Mouse (Mus musculus) kidney, embryonic 14.5 days (tissue): ENCODE measurements at regions not wholly inside any gene's neighbourhood (a gene's known extent, or its start where the extent isn't known, plus 50 kb on each side); places are given as distances from the start of the nearest gene placed in this dataset.
"Not testable (repeated sequence)": the region's sequence is repeated elsewhere in the genome, so short reads cannot be mapped to it uniquely, and the experiment has no call there.

ENCODE experiments used
- ATAC-seq: fragments of 200-750 bp; cut with Nextera tagmentation; 2 replicates; pipeline ENCODE4 v1.8.0; 2017; ENCODE audit warnings: moderate number of reproducible peaks, mild to moderate bottlenecking, moderate TSS enrichment, moderate library complexity; ENCODE audit not compliant: low FRiP score, low TSS enrichment
- H3K27ac ChIP-seq: fragments of 300-500 bp; sonication (generic); 2 replicates; pipeline ENCODE4 v1.5.1; 2014; ENCODE audit warnings: low read depth, mild to moderate bottlenecking, low read length, moderate library complexity, mixed read lengths
- H3K27me3 ChIP-seq: fragments of 300-500 bp; sonication (generic); 2 replicates; pipeline ENCODE4 v1.6.1; 2014; ENCODE audit warnings: mild to moderate bottlenecking, low read length; ENCODE audit not compliant: control insufficient read depth, insufficient read depth
- H3K36me3 ChIP-seq: fragments of 300-500 bp; sonication (generic); 2 replicates; pipeline ENCODE4 v1.6.1; 2014; ENCODE audit warnings: low read length, mixed read lengths; ENCODE audit not compliant: control insufficient read depth, insufficient read depth
- H3K4me1 ChIP-seq: fragments of 300-500 bp; sonication (generic); 2 replicates; pipeline ENCODE4 v1.6.1; 2014; ENCODE audit warnings: low read length, mixed read lengths; ENCODE audit not compliant: control insufficient read depth, insufficient read depth
- H3K4me2 ChIP-seq: fragments of 300-500 bp; sonication (generic); replicated peaks from 2 replicates; pipeline ENCODE4 v1.6.1; 2014; ENCODE audit warnings: low read depth, mild to moderate bottlenecking, low read length
- H3K4me3 ChIP-seq: fragments of 300-500 bp; sonication (generic); 2 replicates; pipeline ENCODE4 v1.5.1; 2014; ENCODE audit warnings: mild to moderate bottlenecking, low read length
- H3K9ac ChIP-seq: fragments of 300-500 bp; sonication (generic); 2 replicates; pipeline ENCODE4 v1.6.1; 2014; ENCODE audit warnings: low read depth, mild to moderate bottlenecking, low read length, moderate library complexity
- H3K9me3 ChIP-seq: fragments of 300-500 bp; sonication (generic); 2 replicates; pipeline ENCODE4 v1.6.1; 2016; ENCODE audit warnings: low read length; ENCODE audit not compliant: control insufficient read depth
- WGBS: fragments of 180-500 bp; shearing (Covaris S2); extraction: QIAGEN DNeasy Blood & Tissue Kit; methylation state at CpG from one replicate; pipeline ENCODE4 v1.1.7; 2014; 5-methylcytosine and 5-hydroxymethylcytosine counted together

DNA sequence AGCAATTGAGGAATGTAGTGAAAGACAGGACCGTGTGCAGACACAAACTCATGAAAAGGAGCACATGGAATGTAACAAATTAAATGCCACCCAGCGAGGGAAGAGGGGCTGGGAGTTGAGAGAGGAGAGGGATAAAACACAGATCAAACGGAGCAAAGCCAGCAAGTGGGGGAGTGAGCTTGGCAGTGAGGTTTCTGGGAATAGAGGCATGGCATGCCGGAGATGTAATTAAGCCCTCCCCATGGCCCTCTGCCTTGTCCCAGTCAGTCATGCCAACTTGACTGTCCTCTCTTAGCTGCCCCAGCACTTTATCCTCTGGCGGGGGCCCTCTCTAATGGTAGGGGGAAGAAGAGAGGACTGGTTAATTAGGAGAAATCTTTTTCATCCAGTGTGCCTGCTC, 141.9 kb downstream of the Spata19 start:
- Histone ChIP-seq H3K9ac (no peak overlapping the region), H3K4me3 (no peak overlapping the region), H3K27ac (no peak overlapping the region), H3K27me3 (no peaks in the 10 kb centered on the region), H3K4me1 (no peaks in the 10 kb centered on the region), H3K4me2 (no peak overlapping the region), H3K9me3 (no peaks in the 10 kb centered on the region), H3K36me3 (no peaks in the 10 kb centered on the region)
- WGBS, result 24% methylated on average over 5 of the region's 5 CpGs
- ATAC-seq, result peak; percentile 49; the same call in 1 of the 2 replicates

DNA sequence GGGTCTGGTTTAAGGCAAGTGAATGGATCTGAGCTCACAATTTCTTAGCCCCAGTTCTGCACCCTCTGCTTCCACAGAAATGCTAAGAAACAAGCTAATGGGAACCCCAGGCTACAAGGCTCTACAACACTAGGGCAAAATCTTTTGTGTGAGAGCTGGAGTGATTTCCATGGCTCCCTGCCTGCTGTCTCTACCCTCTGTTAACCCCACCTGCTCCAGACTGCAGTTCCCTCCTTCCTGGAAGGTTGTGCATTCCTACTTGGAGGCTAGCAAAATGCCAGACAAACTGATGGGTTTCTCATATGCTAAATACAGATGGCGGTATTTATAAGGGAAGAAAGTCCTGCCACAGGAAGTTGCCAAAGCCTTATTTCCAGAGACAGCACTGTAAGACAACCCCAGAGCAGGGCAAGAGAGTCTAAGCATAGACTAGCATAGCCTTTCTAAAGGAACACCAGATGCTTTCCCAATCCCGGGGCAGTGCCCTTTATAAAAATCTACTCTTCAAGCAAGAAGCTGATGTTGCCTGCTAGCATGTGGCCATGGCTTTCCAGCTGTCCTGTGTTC, 145.1 kb downstream of the Spata19 start:
- Histone ChIP-seq H3K4me3 (no peak overlapping the region), H3K9ac (no peak overlapping the region), H3K4me2 (no peak overlapping the region), H3K4me1 (no peaks in the 10 kb centered on the region), H3K27me3 (no peaks in the 10 kb centered on the region), H3K36me3 (no peaks in the 10 kb centered on the region), H3K27ac (no peak overlapping the region), H3K9me3 (no peaks in the 10 kb centered on the region)
- 83% methylated on average over 2 of the region's 2 CpGs for WGBS
- no peak for ATAC-seq

DNA sequence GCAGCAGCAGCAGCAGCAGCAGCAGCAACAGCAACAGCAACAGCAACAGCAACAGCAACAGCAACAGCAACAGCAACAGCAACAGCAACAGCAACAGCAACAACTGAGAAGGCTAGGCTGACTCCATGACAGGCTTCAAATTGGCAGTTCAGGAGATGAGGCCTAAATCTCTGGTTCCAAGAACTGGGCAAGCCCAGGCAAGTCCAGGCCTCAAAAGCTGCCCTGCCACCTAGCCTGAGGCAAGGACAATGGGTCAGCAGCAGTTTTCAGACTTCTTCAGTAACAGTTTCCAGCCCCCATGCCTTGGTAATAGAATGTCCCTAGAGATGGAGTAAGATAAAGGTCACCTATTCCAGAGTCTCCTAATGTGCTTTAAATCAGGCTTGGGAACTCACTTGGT, 158.1 kb downstream of the Spata19 start:
- not testable (repeated sequence) for ATAC-seq, H3K27ac ChIP-seq, H3K9ac ChIP-seq, H3K36me3 ChIP-seq, H3K27me3 ChIP-seq, H3K4me1 ChIP-seq, H3K4me2 ChIP-seq, H3K4me3 ChIP-seq, H3K9me3 ChIP-seq

DNA sequence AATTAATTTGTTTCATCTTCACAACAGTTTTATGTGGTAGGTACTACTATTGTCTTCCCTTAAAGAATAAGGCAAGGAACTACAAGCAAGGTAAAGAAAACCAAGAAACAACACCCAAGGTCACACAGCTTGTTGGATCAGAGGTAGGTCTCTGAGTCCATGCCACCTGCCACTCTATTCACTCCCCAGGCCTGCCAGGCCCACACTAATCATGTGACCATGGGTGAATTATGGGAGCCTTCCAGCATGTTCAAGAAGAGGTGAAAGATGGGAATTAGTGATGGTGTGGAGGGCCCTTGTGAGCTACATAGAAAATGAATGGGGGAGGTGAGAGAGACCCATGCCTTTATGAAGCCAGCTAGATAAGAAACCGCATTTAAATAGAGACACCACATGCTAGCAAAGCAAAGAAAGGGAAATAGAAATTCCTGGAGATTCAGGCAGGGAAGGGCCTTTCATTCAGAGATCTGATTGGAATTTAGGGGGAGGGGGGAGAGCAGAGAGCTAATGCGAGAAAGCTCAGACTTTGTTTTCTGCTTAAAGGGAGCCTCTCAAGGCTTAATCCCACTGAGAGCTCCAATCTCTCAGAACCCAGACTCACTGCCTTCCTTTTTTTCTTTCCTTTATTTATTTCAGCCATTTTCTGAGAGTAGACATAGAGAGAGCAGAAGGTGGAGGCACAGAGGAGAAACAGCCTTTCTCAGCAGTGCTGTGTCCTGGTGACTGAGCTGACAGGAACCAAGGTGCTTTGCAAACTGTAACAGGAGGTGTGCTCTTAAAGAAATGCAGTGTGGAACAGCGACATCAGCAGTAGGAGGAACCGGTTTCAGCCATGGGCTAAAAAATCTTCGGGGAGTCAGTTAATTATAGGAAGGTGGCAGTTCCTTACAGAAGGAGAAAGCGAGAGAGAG, 160.0 kb downstream of the Spata19 start:
- no peak overlapping the region for H3K9ac ChIP-seq
- H3K4me3 ChIP-seq, result no peak overlapping the region
- H3K4me1 ChIP-seq, result no peaks in the 10 kb centered on the region
- WGBS, result 27% methylated on average over 6 of the region's 6 CpGs
- H3K36me3 ChIP-seq, result no peaks in the 10 kb centered on the region
- no peak overlapping the region for H3K27ac ChIP-seq
- no peaks in the 10 kb centered on the region for H3K27me3 ChIP-seq
- ATAC-seq, result no peak
- H3K9me3 ChIP-seq, result no peaks in the 10 kb centered on the region
- no peak overlapping the region for H3K4me2 ChIP-seq

DNA sequence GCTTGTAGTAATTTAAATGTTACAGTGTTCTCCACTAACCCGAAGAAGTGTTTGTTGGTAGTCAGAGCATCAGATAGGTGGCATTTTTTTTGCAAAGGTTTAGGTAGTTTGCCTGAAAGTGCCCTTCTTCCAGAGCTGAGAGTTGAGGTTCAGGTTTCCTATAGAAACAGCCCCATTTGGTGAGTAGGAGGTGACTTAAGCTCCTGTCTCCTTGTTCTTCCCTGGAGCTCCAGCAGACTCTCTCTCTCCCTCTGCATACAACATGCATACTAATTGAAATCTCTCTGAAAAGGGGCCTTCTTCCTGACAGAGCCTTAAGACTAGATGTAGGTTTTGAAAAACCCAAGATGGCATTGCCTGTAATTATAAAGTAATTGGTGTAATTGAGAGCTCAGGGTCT, 161.3 kb downstream of the Spata19 start:
- Histone ChIP-seq H3K36me3 (no peaks in the 10 kb centered on the region), H3K4me3 (no peak overlapping the region), H3K27me3 (no peaks in the 10 kb centered on the region), H3K4me2 (no peak overlapping the region), H3K9ac (no peak overlapping the region), H3K4me1 (no peaks in the 10 kb centered on the region), H3K27ac (no peak overlapping the region), H3K9me3 (no peaks in the 10 kb centered on the region)
- WGBS, result 50% methylated on average over 1 of the region's 1 CpGs
- ATAC-seq, result no peak

DNA sequence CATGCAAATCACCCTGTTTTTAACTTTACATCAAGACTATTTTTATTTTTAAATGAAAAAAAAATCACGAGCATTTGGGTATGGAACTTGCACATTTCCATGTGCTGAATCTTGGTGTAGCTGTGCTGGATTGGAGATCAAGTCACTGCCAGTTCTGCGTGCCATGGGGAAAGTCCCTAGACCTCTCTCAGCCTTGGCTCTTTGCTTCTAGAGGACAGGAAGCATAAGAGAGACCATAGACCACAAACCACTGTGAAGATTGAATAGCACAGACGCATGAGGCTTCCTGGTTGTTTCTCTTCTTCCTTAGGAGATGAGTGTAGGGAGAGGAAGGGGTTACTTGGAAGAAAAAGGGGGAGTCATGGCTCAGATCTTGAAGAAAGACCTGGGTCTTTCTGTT, 161.7 kb downstream of the Spata19 start:
- no peaks in the 10 kb centered on the region for H3K4me1 ChIP-seq
- no peak overlapping the region for H3K4me2 ChIP-seq
- H3K27ac ChIP-seq, result no peak overlapping the region
- no peak overlapping the region for H3K4me3 ChIP-seq
- H3K27me3 ChIP-seq, result no peaks in the 10 kb centered on the region
- H3K36me3 ChIP-seq, result no peaks in the 10 kb centered on the region
- no peak overlapping the region for H3K9ac ChIP-seq
- no peak for ATAC-seq
- WGBS, result 88% methylated on average over 3 of the region's 3 CpGs
- H3K9me3 ChIP-seq, result no peaks in the 10 kb centered on the region

DNA sequence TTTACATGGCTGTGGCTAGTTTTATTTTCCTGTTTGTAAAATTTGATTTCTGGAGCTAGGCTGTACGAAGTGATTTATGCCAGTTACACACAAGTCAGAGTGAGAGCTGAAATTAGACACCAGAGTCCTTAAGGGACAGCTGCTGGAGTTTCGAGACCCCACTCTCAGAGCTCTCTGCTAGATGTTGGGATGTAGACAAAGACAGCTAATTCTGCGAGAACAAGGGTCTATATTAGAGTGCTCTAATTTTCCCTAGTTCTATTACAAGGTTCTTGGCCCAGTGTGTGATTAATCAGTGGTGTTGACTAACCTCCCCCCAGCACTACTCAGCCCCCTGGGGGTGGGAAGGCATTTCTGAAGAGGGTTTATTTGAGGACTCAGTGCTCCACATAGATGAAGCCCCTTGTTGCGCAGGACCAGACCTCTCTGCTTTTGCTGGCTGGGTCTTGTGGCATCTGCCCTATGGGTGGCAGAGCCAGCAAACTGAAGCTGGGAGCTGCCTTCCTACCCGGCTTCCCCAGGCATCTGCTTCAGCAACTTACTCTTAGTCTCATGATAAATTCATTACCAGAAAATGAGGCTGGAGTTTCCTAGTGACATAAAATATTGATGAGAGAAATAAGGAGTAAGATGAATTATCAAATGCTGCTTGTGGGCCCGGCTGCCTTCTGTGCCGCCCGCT, 171.9 kb downstream of the Spata19 start:
- 64% methylated on average over 8 of the region's 8 CpGs for WGBS
- H3K27me3 ChIP-seq, result no peaks in the 10 kb centered on the region
- no peak overlapping the region for H3K9ac ChIP-seq
- no peak overlapping the region for H3K27ac ChIP-seq
- no peaks in the 10 kb centered on the region for H3K9me3 ChIP-seq
- H3K4me3 ChIP-seq, result no peak overlapping the region
- H3K4me2 ChIP-seq, result no peak overlapping the region
- no peaks in the 10 kb centered on the region for H3K36me3 ChIP-seq
- no peaks in the 10 kb centered on the region for H3K4me1 ChIP-seq
- no peak for ATAC-seq

DNA sequence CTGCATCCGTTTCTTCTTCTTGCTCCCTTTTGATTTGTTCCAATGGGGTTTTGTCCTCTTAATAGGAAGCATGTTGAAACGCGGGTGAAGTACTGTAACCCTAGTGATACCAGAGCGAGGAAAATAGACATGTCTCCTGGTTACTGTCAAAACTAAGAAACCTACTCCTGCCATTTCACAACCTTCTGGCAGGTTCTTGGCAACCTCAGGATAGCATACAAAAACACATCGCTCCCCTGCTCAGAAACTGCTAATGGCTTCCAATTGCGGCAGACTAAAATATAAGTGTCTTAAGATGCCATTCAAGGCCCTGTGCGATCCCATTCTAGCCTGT, 172.4 kb downstream of the Spata19 start:
- Histone ChIP-seq H3K36me3 (no peaks in the 10 kb centered on the region), H3K27me3 (no peaks in the 10 kb centered on the region), H3K9ac (no peak overlapping the region), H3K27ac (no peak overlapping the region), H3K4me3 (no peak overlapping the region), H3K4me2 (no peak overlapping the region), H3K9me3 (no peaks in the 10 kb centered on the region), H3K4me1 (no peaks in the 10 kb centered on the region)
- 88% methylated on average over 7 of the region's 7 CpGs for WGBS
- no peak for ATAC-seq
